Mouse (Mus musculus): ENCODE measurements around the gene Gse1.
"Not testable (repeated sequence)": the region's sequence is repeated elsewhere in the genome, so short reads cannot be mapped to it uniquely, and the experiment has no call there.

Gene Gse1

DNA sequence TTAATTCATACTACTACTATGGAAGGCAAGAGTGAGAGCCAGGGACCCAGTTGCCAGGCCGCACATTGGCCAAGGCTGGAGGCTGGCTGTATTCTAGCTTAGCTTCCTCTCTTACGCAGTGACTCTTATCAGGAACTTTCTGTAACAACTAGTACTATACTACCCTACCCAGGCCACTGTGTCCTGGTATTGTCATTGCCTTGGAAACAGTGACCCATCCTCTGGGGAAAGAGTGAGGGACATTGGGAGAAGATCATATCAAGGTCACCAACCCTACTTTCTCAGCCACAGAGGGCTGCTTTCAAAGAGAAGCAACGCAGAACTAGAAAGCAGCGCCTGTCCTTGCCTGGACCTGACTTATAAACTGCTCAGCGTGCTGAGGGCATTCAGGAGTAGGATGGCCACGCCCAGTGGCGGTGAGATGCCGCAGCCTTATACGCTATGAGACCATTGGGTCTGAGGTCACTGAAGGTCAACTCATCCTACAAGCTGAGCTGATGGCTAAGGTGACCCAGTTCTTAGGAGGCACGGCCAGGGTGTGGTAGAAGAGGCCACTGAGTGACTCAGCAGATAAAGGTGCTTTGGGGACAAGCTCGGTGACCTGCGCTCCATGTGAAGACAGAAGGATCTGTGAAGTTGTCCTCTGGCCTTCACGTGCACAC is 100.2 kb downstream of the Gse1 start:
- DNase-seq, result no peak

DNA sequence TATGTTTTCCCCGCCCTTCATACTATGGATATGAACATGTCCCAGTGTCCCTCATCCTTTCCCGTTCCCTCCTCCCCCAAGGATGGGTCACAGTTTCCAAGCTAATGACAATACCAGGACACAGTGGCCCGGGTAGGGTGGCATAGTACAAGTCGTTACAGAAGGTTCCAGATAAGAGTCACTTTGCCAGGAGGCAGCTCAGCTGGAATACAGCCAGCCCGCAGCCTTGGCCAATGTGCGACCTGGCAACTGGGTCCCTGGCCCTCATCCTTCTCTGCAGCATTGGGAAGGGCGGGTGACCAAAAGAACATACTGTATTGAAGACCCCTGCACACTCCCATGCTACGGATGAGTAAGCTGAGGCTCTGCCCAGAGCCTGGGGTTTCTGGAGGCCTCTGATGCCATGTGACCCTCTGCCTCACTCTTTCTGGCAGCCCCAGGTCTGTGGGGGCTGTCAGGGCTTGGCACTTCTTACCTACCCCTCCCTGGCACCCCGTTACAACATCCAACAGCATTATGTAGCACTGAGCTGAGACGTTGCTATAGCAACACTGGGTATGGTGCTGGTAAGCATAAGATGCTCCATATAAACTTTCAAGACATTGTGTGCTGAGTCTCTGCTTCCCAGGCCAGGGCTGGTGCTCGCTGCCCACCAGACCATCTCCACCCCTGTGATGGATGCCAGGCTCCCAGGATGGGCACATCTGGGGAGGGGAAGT is 100.9 kb downstream of the Gse1 start:
- no peak for DNase-seq

DNA sequence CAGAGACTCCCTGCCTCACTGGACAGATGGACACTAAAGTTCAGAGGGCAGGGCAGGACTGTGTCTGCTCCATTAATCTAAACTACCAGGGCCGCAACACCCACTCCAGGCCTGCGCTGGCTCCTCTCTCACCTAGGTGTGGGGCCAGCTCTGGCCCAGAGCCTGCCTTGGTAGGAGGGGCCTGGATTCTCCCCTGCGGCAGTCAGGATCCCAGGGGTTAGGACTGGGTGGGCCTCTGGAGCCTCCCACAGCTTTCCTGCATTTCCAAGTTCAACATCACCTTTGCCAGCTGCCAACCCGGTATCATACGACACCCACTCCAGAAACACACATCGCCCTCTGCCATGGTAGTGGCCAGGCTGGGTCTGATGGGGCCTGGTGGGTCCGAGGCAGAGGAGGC is 102.8 kb downstream of the Gse1 start:
- DNase-seq, result no peak

DNA sequence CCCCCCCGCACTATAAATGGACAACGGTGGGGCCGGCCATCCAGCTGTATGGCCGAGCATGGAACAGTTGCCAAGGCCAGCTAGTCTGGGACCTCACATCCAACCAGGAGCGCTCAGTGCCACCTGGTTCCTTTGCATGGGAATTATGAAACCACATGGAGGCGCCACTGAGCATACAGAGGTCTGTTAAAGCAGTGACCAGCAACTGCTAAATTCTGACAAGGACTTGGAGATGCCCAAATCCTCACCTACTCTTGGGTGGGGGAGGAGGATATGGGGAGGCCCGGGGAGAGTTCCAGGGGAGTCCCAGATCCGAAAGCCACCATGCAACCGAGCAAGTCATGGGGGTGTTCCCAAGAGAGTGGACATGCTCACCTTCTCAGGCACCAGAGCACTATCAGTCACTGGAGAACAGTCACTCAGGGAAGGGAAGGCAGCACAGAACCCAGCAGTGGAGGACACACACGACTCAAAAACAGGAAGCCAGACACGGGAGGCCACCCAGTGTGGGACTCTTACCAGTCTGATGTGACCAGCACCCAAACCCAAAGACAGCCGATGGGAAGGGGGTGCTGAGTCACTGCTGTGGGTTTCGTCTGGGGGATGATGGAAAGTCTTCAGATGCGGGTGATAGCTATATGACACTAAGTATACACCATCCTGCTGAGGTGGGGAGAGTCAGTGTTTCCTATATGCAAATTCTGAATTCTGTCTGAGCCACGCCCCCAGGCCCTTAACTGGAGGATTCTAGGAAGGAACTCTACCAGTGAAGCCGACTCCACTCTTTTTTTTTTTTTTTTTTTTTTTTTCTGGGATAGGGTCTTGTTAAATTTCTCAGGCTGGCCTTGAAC is 104.3 kb downstream of the Gse1 start:
- peak in 1 of 2 experiments; percentile 44 for DNase-seq

DNA sequence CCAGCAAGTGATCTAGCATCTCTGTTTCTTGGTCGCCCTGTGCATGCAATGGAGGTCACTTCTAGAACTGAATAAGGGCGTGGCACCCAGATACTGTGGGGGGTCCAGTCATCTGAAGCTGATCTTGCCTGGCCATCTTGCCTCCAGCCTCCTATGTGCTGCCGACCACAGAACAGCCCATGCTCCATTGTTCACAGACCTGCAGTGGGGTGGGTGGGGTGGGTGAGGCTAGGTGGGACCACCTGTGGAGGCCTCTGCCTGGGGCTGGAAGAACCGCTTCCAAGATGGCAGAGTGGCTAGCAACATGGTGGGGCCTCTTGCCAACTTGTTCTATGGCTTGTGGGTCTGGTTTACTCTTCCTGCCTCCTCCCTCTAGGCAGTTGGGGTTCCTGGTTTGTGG is 105.4 kb downstream of the Gse1 start:
- no peak for DNase-seq

DNA sequence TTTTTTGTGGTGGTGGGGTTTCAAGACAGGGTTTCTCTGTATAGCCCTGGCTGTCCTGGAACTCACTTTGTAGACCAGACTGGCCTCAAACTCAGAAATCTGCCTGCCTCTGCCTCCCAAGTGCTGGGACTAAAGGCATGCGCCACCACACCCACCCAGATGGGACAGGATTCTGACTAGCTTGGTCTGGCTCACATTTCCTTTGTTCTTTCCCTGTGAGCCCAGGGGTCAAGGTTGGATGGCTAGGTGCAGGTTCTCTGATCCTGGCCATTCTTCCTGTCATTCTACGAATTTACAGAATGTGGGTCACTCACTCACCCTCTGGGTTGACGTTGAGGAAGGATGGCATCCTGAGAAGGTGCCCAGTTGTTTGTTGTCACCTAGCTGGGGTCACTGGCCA is 106.0 kb downstream of the Gse1 start:
- not testable (repeated sequence) for DNase-seq

DNA sequence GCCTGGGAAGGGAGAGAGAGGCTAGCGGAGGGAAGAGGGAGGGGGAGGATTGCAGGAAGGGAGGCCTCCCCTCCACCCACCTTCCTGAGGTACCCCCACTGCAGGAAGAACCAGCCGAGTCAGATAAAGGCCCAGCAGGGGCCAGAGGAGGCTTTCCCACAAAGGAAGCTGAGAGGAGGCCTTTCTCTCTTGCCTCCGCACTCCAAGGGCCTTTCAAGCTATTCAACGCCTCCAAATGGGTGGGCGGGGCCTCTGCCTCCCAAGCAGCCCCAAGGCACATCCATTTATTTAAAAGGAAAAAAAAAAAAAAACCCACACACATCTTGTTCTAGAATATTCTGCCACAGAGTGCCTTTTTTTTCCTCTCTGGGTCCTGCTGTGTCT is 106.6 kb downstream of the Gse1 start:
- DNase-seq, result peak; percentile 40 to 54

DNA sequence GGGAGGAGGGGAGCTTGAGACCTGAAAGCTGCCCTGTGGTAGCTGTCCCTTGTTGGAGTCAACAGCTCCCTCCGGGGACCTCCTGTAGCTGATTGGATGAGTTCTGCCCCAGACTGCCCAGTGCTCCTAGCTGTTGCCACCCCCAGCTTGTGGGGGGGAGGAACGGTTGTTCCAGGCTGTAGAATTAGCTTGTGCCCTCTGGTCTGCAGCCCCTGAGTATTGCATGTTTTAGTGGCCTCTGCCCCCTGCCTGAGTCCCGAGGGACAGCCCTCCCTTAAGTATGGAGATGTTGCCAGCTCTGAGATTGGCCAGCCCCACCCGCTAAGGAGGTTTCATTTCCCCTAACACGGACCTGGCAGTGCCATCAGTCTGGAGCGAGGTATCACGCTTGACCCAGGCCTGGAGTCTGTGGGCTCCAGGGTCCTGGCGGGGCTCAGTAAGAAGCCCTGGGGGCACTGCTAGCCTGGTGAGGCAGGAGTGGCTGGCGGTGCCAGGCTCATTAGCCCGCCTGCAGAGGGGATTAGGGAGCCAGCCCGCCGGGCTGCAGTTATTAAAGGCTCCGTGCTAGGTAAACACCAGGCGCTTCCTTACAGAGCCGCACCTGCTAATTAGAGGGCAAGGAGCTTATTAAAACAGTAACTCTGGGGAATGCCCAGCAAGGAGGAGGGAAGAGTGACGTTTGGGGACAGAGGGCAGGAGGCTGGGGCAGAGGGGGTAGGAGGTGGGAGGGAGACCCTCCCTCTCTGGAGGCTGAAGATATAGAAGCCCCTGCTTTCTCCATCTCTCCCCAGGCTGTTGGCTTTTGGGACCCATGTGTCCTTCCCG is 107.2 kb downstream of the Gse1 start:
- peak; percentile 37 to 41 for DNase-seq

DNA sequence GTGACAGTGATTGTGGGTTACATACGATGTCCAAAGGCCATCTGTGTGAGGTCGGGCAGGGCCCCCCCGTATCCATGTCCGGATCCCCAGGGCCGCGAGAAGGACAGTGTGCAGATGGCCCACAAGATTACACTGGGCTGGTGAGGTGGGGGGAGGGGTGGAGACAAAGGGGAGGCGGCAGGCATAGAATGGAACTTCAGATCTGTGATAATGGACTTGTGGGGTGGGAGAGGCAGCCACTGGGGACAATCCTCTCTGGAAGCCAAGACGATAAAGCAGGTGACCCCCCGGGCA is 107.8 kb downstream of the Gse1 start:
- DNase-seq, result peak in 1 of 2 experiments; percentile 17

DNA sequence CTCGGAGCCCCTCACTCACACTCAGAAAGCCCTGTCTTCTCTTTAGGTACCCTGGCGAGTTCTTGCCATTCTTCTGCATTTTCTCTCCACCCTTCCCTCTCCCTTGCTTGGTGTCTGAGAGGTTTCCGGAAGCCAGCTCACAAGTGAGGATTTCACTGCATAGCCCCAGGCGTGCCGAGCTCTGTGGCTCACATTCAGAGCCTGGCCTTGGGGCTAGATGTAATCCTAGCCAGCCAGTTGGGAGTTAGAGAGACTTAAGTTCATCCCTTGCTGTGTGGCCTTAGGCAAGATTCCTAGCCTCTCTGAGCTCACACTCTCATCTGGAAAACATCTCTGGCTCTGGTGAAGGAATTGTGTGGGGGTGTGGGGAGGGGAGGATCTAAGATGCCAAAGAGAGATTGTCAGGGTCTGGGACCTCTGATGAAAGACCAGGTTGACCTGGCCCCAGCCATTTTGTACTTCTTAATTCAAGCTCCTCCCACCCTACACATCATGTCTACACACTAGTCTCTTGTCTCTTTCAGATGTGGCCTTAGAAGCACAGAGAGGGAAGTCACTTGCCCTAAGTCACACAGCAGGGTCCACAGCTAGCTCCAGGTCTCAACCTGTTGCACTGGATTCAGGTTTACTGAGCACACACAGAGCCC is 108.8 kb downstream of the Gse1 start:
- DNase-seq, result no peak

DNA sequence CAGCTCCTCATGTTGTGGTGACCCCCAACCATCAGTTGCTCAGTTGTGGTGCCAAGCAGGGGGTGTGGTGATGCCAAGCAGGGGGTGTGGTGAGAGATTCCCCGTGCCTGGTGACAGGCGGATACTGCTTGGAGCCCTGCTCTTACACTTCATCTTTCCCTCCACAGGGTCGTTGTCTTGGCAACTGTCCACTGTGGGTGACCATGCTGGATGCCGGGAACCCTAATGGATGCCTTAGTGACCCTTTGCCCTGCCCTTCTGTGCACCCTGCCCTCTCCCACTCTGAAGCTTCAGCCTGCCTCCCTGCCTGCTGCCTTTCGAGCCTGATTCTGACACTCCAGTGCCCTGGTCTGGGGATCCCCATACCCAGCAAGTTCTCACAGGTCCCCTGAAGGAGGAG is 109.4 kb downstream of the Gse1 start:
- DNase-seq, result no peak

DNA sequence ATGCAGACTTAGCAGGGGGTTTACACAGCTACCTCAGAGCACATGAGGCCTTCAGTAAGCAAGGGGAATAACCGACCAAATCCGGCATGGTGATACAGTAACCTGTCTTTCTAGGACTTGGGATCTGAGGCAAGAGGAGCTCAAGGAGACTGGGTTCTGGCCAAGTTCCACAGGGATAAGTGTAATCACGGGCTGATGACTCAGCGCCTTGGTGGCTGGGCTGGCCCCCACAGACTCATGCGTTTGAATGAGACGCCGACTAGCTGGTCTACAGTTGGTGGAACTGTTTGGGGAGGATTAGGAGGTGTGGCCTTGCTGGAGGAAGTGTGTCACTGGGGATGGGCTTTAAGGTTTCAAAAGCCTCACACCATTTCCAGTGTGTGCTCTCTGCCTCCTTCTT is 110.4 kb downstream of the Gse1 start:
- DNase-seq, result peak; percentile 30 to 54

DNA sequence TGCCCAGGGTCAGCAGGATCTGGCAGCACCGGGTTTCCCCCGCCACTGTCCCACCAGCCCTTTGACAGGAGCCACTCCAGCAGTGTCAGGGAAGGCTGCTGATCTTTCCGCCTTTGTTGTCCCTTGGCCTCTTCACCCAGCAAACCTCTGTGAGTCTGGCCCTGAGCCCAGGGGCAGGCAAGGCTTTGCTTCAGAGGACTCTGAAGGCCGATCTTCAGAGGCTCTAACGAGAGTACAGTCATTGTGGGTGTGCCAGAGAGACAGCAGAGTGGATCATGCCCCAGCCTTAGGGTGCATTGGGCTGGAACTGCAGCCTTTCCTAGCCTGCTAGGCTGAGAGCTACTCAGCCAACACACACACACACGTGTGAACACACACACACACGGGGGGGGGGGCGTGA is 111.5 kb downstream of the Gse1 start:
- peak; percentile 21 to 51 for DNase-seq

DNA sequence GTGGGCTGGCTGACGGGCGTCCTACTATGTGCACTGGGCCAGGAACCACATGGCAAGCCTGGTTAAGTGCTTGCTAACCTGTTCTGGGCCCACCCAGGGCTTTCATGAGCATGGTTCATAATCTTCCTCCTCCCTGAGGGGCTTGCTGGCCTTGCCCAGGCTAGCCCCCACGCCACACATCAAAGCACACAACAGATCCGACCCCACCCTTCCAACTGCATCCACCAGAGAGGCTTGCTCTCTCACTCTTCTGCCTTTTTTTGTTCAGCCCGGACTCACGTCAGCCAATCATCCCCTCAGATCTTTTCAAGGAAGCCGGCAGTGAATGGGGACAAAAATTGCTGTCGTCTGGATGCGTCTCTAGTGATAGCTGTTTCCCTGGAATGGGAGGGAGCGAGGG is 112.9 kb downstream of the Gse1 start:
- DNase-seq, result no peak

DNA sequence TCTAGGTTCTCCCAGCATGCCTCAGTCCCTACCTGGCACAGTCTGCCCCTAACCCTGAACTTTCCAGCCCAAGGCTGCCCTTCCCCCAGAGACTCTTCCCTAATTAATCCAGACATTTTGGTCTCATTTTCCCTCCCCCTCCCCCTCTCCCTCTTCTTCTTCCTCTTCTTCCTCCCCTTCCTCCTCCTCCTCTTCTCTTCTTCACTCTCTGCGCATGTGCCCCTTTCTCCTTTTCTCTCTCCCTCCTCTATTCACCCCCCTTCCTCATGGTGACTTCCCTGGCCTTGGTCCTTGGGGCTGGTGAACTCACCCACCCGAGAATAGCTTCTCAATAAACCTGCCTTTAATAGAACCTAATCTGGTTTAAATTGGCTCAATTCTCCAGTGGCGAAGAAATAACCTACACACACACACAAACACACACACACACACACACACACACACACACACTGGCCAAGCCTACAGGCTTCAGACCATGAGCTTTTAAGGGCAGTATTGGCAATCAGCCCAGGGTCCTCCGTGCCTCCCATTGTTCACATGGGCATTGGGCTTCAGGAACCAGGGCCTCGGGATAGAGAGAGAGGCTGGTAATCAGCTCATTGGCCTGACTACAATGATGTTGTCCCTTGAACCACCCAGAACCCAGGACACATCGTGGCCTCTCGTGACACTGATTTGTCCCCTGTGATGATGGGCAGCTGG is 114.7 kb downstream of the Gse1 start:
- peak; percentile 60 for DNase-seq

DNA sequence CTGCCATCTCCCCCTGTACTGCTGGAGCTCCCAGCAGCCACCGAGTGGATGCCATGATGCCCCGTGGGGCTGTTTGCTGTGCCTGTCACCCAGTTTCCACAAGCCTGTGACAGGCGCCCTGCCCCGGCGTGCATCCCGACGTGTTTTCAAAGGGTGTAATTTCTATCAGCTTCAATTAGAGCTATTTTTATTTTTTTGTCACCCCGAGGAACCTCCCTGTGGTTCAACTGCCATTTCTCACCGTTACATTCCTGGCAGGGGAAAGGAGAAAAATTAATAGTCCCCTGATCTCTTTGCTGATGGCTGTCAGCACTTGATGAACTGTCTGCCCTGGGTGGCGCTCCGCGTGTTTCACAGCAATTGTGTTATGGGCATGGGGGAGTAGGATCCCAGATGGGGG is 115.3 kb downstream of the Gse1 start:
- DNase-seq, result no peak

DNA sequence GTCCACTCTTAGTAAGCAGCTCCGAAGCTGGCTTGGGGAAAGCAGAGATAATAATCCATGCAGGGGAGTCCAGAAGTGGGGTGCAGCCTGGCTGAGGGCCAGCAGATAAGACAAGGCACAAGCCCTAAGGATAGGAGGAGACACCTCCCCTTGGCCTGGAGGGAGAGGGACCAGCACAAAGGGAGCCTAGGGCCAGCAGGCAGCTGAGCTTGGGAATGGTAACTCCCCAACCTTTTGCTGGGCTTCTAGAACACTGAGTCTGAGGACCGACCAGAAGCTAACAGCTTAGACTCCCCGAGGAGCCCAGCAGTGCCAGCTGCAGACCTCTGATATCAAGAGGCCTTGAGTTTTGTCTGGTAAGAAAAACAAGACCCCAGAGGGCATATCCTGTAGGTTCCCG is 115.9 kb downstream of the Gse1 start:
- DNase-seq, result no peak

DNA sequence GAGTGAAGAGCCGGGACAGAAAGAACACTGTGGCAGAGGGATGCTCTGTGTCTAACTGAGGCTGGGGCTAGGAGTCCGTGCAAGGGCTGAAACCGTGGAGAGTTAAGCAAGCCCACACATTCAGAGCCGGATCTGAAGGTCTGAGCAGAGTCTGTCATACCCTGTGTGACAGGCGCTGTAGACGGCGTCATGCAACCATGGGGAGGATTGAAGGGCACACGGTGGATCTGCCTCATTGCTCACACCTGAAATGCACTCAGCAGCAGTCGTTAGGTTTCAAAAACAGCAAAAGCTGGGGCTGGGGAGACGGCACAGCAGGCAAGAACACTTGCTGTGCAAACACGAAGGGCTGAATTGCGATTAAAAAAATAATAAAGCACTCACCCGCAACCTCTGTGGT is 116.3 kb downstream of the Gse1 start:
- DNase-seq, result no peak

DNA sequence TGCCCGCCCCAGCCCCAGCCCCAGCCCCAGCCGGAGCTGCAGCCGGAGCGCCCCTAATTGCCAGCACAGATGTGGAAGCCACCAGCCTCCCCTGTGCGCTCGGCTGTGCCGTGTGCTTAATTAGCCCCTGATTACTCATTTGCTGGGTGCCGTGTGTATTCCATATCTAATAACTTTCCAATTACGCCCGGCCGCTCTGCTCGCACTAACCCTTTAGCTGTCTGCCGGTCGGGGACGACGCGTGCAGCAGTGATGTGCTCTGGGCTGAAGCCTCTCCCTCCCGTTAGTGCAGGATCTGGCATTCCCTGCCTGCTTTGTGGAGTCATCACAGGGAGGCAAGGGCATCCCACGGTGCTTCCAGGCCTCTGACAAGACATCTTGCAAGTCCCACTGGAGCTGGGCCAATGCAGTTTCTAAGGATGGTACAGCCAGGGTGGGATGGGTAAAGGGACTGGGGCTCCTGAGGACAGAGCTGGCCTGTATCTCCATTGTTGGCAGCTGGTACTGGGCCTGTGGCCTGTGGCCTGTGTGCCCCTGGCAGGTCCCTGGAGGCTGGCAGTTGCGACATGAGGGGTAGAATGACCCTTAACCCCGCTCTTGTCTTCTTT is 119.6 kb downstream of the Gse1 start:
- DNase-seq, result no peak

DNA sequence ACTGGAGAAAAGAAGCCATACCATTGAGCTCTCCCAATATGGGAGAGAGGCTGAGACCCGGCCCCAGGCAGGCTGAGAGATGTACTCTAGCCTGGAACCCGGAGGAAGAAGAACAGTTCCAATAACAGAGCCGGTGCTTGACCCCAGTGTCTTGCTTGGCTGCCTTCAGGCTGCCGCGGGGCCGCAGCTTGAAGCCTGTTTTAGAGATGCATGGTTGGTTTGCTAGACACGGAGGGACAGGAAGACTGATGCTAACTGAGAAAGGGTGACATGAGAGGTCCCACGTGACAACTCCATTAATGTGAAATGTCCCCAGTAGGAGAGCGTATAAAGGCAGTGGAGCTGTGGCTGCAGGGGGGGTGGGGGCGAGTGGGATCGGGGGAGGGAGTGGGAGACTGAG is 120.7 kb downstream of the Gse1 start:
- DNase-seq, result no peak

DNA sequence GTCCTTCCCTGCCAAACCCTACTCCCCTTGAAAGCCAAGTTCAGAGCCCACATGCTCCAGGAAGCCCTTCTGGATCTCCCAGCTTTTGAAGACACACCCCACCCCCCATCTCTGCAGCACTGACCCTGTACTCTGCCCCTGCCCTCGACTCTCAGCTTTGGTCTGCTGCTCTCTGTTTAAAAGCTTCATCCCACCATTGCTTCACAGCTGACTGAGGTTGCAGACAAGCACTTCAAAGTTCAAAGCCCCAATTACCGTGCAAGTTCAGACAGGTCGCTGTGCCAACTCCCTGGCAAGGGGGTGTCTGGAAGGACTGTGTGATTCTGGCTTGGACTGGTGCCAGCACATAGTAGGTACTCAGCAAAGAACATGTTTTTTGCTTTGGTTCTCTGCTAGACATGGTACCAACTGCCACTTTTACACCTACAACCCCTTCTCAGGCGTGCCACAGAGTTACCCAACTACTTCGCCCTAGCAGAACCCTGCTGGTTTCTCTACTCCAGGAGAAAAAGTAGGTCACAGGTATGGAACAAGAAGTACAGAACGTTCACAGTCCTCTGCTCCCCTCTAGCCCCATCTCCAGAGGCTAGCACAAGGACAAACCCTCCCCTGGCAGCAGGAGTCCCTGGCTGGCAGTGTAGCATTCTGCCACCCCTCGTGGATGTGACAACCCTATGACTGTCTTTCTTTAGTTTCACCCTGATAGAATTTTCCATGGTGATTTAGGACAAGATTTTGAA is 123.2 kb downstream of the Gse1 start:
- no peak for DNase-seq

Measured in lung, postnatal 4 days (tissue).